Comparison of ENCODE assay signal across 7 mouse cellular contexts in the genomic region with DNA sequence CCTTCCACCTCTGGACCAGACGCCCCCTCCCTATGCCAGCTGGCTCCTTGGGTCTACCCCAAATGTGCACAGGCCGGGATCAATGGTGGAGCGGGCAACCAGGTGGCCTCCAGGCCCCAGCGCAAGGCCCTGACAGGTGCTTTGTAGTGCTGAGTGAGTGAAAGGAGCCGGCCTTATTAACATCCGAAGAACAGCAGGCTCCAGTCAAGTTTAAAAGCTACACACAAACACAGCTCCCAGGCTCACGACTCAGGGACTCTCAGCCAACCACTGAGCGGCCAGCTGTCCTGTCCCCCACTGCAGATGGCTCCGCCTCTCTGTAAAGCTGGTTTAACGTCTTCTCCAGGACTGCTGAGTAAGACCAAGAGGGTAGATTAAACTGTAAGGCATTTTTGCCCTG. TPM values are rescaled to one million over a fixed set of nuclear protein-coding genes. Genes with fewer than 3 reads are reported as not detected.
DNase-seq lines count a peak whose midpoint lies in the region; ATAC-seq and TF ChIP-seq lines count a peak whose summit lies in the region.

No protein-coding gene starts in this region.

- intact Hi-C loops in gastrocnemius, adult 2 months (cut with DNase I): no loop called here

- peaks cover 18% of the 10 kb centered on the region for H3K4me1 ChIP-seq in neural tube, embryonic 11.5 days (ENCODE audit: control insufficient read depth, insufficient read depth, low read length)
- peaks cover 15% of the 10 kb centered on the region for H3K4me1 ChIP-seq in forebrain, postnatal 0 days (ENCODE audit: insufficient read depth)
- H3K4me1 ChIP-seq in liver, embryonic 12.5 days: peaks cover 36% of the 10 kb centered on the region

- peak; percentile 25; the same call in 1 of the 2 replicates for ATAC-seq in neural tube, embryonic 11.5 days (ENCODE audit: insufficient read depth, low FRiP score, low TSS enrichment)
- ATAC-seq in forebrain, postnatal 0 days: peak; percentile 56
- ATAC-seq in liver, embryonic 12.5 days: peak; percentile 13; the same call in 1 of the 2 replicates

- no peak overlapping the region for H3K4me3 ChIP-seq in neural tube, embryonic 11.5 days (ENCODE audit: low read depth, low read length)
- no peak overlapping the region for H3K4me3 ChIP-seq in forebrain, postnatal 0 days (ENCODE audit: low read depth, low read length)
- H3K4me3 ChIP-seq in liver, embryonic 12.5 days: no peak overlapping the region
- no peak overlapping the region for H3K4me3 ChIP-seq in gastrocnemius, adult 2 months

- no peak for TF ChIP-seq CTCF in forebrain, postnatal 0 days (IDR thresholded peaks at IDR 0.05; ENCODE audit: low read depth)
- no peak for TF ChIP-seq CTCF in gastrocnemius, adult 2 months (IDR thresholded peaks at IDR 0.05)

- no peaks in the 10 kb centered on the region; the same call in 1 of the 2 replicates for H3K36me3 ChIP-seq in neural tube, embryonic 11.5 days (ENCODE audit: control insufficient read depth, insufficient read depth, low read length)
- H3K36me3 ChIP-seq in forebrain, postnatal 0 days (ENCODE audit: insufficient read depth): no peaks in the 10 kb centered on the region
- no peaks in the 10 kb centered on the region for H3K36me3 ChIP-seq in liver, embryonic 12.5 days

- DNase-seq in neural tube, embryonic 11.5 days (ENCODE audit: low spot score): peak; percentile 52
- DNase-seq in neural tube, embryonic 10.5 days (ENCODE audit: extremely low spot score, low spot score): no peak
- DNase-seq in forebrain, postnatal 0 days: peak; percentile 55
- DNase-seq in urinary bladder, postnatal 4 days (ENCODE audit: low spot score in 2 of 2): no peak
- no peak for DNase-seq in testis, postnatal 10 days (ENCODE audit: low spot score)
- no peak for DNase-seq in gastrocnemius, adult 2 months

- no peak overlapping the region for H3K9ac ChIP-seq in neural tube, embryonic 11.5 days (ENCODE audit: low read length)
- no peak overlapping the region for H3K9ac ChIP-seq in forebrain, postnatal 0 days
- no peak overlapping the region for H3K9ac ChIP-seq in liver, embryonic 12.5 days

- H3K27me3 ChIP-seq in neural tube, embryonic 11.5 days (ENCODE audit: control insufficient read depth, insufficient read depth, low read length): peaks cover 10% of the 10 kb centered on the region
- H3K27me3 ChIP-seq in forebrain, postnatal 0 days (ENCODE audit: insufficient read depth, low read length): no peaks in the 10 kb centered on the region
- peaks cover 45% of the 10 kb centered on the region for H3K27me3 ChIP-seq in liver, embryonic 12.5 days (replicated peaks)

- WGBS in neural tube, embryonic 11.5 days: 17% methylated on average over 10 of the region's 10 CpGs
- 11% methylated on average over 10 of the region's 10 CpGs for WGBS in forebrain, postnatal 0 days
- 34% methylated on average over 10 of the region's 10 CpGs for WGBS in liver, embryonic 12.5 days (ENCODE audit: insufficient replicate concordance)

- no peak overlapping the region for H3K4me2 ChIP-seq in neural tube, embryonic 11.5 days (ENCODE audit: low read depth)
- H3K4me2 ChIP-seq in forebrain, postnatal 0 days (ENCODE audit: low read depth): no peak overlapping the region
- no peak overlapping the region for H3K4me2 ChIP-seq in liver, embryonic 12.5 days

- no peak overlapping the region for H3K27ac ChIP-seq in neural tube, embryonic 11.5 days (ENCODE audit: low read depth, low read length)
- no peak overlapping the region for H3K27ac ChIP-seq in forebrain, postnatal 0 days (ENCODE audit: low read depth, low read length)
- H3K27ac ChIP-seq in liver, embryonic 12.5 days: no peak overlapping the region
- no peak overlapping the region for H3K27ac ChIP-seq in gastrocnemius, adult 2 months

- no peaks in the 10 kb centered on the region for H3K9me3 ChIP-seq in neural tube, embryonic 11.5 days (ENCODE audit: control insufficient read depth, low read length)
- H3K9me3 ChIP-seq in forebrain, postnatal 0 days (ENCODE audit: low read length): no peaks in the 10 kb centered on the region
- peaks cover 7% of the 10 kb centered on the region; the same call in 1 of the 2 replicates for H3K9me3 ChIP-seq in liver, embryonic 12.5 days (replicated peaks)

RNA-seq across cellular contexts. Expression of a gene that starts 8.8 kb away (rescaled TPM):
- polyA plus RNA-seq in neural tube, embryonic 11.5 days (2014; fragmentation: Nextera tagmentation; extraction: Ambion mirVana): 15.3 and 17.0 TPM in 2 replicates
- 37.2 and 61.8 TPM in 2 replicates for total RNA-seq in forebrain, postnatal 0 days (2014; rRNA removed)
- polyA plus RNA-seq in forebrain, postnatal 0 days (2015; fragmentation: Nextera tagmentation; extraction: Ambion mirVana): 8.7 and 13.4 TPM in 2 replicates
- polyA plus RNA-seq in liver, embryonic 12.5 days (2016; fragmentation: Nextera tagmentation; extraction: Ambion mirVana): 0.07 and 0.10 TPM in 2 replicates
- under 1 TPM; 0.28 to 0.81 TPM for total RNA-seq in gastrocnemius, adult 2 months (2021)

Comparison
In these comparisons a context has a peak if more than half of its experiments do, and no peak if none do; other contexts are left out.
1. DNase-seq: peak in neural tube, embryonic 11.5 days (single experiment) and forebrain, postnatal 0 days (single experiment); none in neural tube, embryonic 10.5 days (single experiment), urinary bladder, postnatal 4 days (0 of 2), testis, postnatal 10 days (single experiment) and gastrocnemius, adult 2 months (single experiment).
2. Peak in every context shown above with its lines, with median percentiles within 50 percentile points of each other: ATAC-seq.